Mouse (Mus musculus): ENCODE data around the gene Pacsin1. TPM values are rescaled to one million over a fixed set of nuclear protein-coding genes. Genes with fewer than 3 reads are reported as not detected.
A peak's percentile ranks its signal among the peaks of the same experiment; 100 is the strongest.

Gene Pacsin1
- polyA plus RNA-seq, 1 experiment from 2014 or later, result 1.9 TPM

GRCm38 (mm10) chr17:27718250-27718649 lies 62.9 kb downstream of the Pacsin1 start:
- H3K4me1 ChIP-seq, result peaks cover 10% of the 10 kb centered on the region
- H3K27ac ChIP-seq, result no peak overlapping the region
- H3K4me3 ChIP-seq (replicated peaks), result no peak overlapping the region
- no peak overlapping the region for H3K4me2 ChIP-seq
- H3K9me3 ChIP-seq, result no peaks in the 10 kb centered on the region
- ATAC-seq (ENCODE audit: insufficient read depth, low FRiP score, low read depth), result no peak
- H3K36me3 ChIP-seq, result no peaks in the 10 kb centered on the region
- H3K27me3 ChIP-seq (replicated peaks), result no peaks in the 10 kb centered on the region
- no peak overlapping the region for H3K9ac ChIP-seq
- WGBS, result 61% methylated on average over 5 of the region's 5 CpGs

GRCm38 (mm10) chr17:27719663-27720062 lies 64.4 kb downstream of the Pacsin1 start:
- Histone ChIP-seq H3K4me2 (no peak overlapping the region), H3K9ac (no peak overlapping the region), H3K9me3 (no peaks in the 10 kb centered on the region), H3K27me3 (replicated peaks) (no peaks in the 10 kb centered on the region), H3K4me3 (replicated peaks) (no peak overlapping the region), H3K36me3 (no peaks in the 10 kb centered on the region), H3K27ac (no peak overlapping the region), H3K4me1 (peaks cover 11% of the 10 kb centered on the region)
- 74% methylated on average over 14 of the region's 14 CpGs for WGBS
- ATAC-seq (ENCODE audit: insufficient read depth, low FRiP score, low read depth), result no peak

GRCm38 (mm10) chr17:27720326-27720725 lies 65.0 kb downstream of the Pacsin1 start:
- H3K4me2 ChIP-seq, result no peak overlapping the region
- ATAC-seq (ENCODE audit: insufficient read depth, low FRiP score, low read depth), result no peak
- H3K27me3 ChIP-seq (replicated peaks), result no peaks in the 10 kb centered on the region
- no peak overlapping the region for H3K27ac ChIP-seq
- WGBS, result 65% methylated on average over 9 of the region's 9 CpGs
- H3K9ac ChIP-seq, result no peak overlapping the region
- no peaks in the 10 kb centered on the region for H3K36me3 ChIP-seq
- no peak overlapping the region for H3K4me3 ChIP-seq (replicated peaks)
- peaks cover 17% of the 10 kb centered on the region for H3K4me1 ChIP-seq
- H3K9me3 ChIP-seq, result no peaks in the 10 kb centered on the region

- H3K9ac ChIP-seq, result no peak overlapping the region
- H3K4me1 ChIP-seq, result peaks cover 22% of the 10 kb centered on the region
- no peak overlapping the region for H3K4me3 ChIP-seq (replicated peaks)
- no peak overlapping the region for H3K4me2 ChIP-seq
- 62% methylated on average over 7 of the region's 9 CpGs for WGBS
- no peaks in the 10 kb centered on the region for H3K27me3 ChIP-seq (replicated peaks)
- no peak overlapping the region for H3K27ac ChIP-seq
- no peaks in the 10 kb centered on the region for H3K36me3 ChIP-seq
- no peaks in the 10 kb centered on the region for H3K9me3 ChIP-seq
- ATAC-seq (ENCODE audit: insufficient read depth, low FRiP score, low read depth), result peak; percentile 36; the same call in 1 of the 2 replicates
These were observed 65.9 kb downstream of the Pacsin1 start for GRCm38 (mm10) chr17:27721125-27721664.

GRCm38 (mm10) chr17:27724327-27724726 lies 69.0 kb downstream of the Pacsin1 start:
- no peaks in the 10 kb centered on the region for H3K27me3 ChIP-seq (replicated peaks)
- H3K36me3 ChIP-seq, result no peaks in the 10 kb centered on the region
- ATAC-seq (ENCODE audit: insufficient read depth, low FRiP score, low read depth), result no peak
- H3K27ac ChIP-seq, result no peak overlapping the region
- H3K9me3 ChIP-seq, result no peaks in the 10 kb centered on the region
- WGBS, result 21% methylated on average over 3 of the region's 3 CpGs
- H3K4me2 ChIP-seq, result no peak overlapping the region
- H3K9ac ChIP-seq, result no peak overlapping the region
- H3K4me3 ChIP-seq (replicated peaks), result no peak overlapping the region
- H3K4me1 ChIP-seq, result peaks cover 22% of the 10 kb centered on the region

GRCm38 (mm10) chr17:27725011-27725410 lies 69.7 kb downstream of the Pacsin1 start:
- H3K4me2 ChIP-seq, result peak overlapping the region; percentile 44; the same call in 1 of the 2 replicates
- 48% methylated on average over 10 of the region's 10 CpGs for WGBS
- no peak overlapping the region for H3K27ac ChIP-seq
- H3K27me3 ChIP-seq (replicated peaks), result no peaks in the 10 kb centered on the region
- peaks cover 22% of the 10 kb centered on the region for H3K4me1 ChIP-seq
- ATAC-seq (ENCODE audit: insufficient read depth, low FRiP score, low read depth), result no peak
- no peak overlapping the region for H3K4me3 ChIP-seq (replicated peaks)
- H3K36me3 ChIP-seq, result no peaks in the 10 kb centered on the region
- H3K9ac ChIP-seq, result no peak overlapping the region
- H3K9me3 ChIP-seq, result no peaks in the 10 kb centered on the region

GRCm38 (mm10) chr17:27725412-27725811 lies 70.1 kb downstream of the Pacsin1 start:
- peaks cover 22% of the 10 kb centered on the region for H3K4me1 ChIP-seq
- H3K9me3 ChIP-seq, result no peaks in the 10 kb centered on the region
- H3K9ac ChIP-seq, result no peak overlapping the region
- H3K4me3 ChIP-seq (replicated peaks), result no peak overlapping the region
- peak overlapping the region; percentile 44 for H3K4me2 ChIP-seq
- no peak overlapping the region for H3K27ac ChIP-seq
- H3K27me3 ChIP-seq (replicated peaks), result no peaks in the 10 kb centered on the region
- WGBS, result 19% methylated on average over 10 of the region's 10 CpGs
- ATAC-seq (ENCODE audit: insufficient read depth, low FRiP score, low read depth), result no peak
- H3K36me3 ChIP-seq, result no peaks in the 10 kb centered on the region

- Histone ChIP-seq H3K27me3 (replicated peaks) (no peaks in the 10 kb centered on the region), H3K36me3 (no peaks in the 10 kb centered on the region), H3K9ac (no peak overlapping the region), H3K4me2 (peak overlapping the region; percentile 44), H3K9me3 (no peaks in the 10 kb centered on the region), H3K4me1 (peaks cover 22% of the 10 kb centered on the region), H3K27ac (peak overlapping the region; percentile 40), H3K4me3 (replicated peaks) (peak overlapping the region; percentile 37; the same call in 1 of the 2 replicates)
- WGBS, result 35% methylated on average over 7 of the region's 7 CpGs
- ATAC-seq (ENCODE audit: insufficient read depth, low FRiP score, low read depth), result 0 out of 2 replicates have a peak, but pooled peaks have one; percentile 9
These were observed 71.2 kb downstream of the Pacsin1 start for GRCm38 (mm10) chr17:27726527-27726926.

- Histone ChIP-seq H3K27me3 (replicated peaks) (no peaks in the 10 kb centered on the region), H3K4me3 (replicated peaks) (peak within 1 kb of the TSS; percentile 37), H3K9ac (peak within 1 kb of the TSS; percentile 19; the same call in 1 of the 2 replicates), H3K4me1 (peaks cover 23% of the 10 kb centered on the region), H3K36me3 (no peaks in the 10 kb centered on the region), H3K9me3 (no peaks in the 10 kb centered on the region), H3K27ac (peak within 1 kb of the TSS; percentile 72), H3K4me2 (peak within 1 kb of the TSS; percentile 40)
- 49% methylated on average over 10 of the region's 10 CpGs for WGBS
- no peak; the same call in 1 of the 2 replicates for ATAC-seq (ENCODE audit: insufficient read depth, low FRiP score, low read depth)
These were observed 73.5 kb downstream of the Pacsin1 start, which contains the start of gene Spdef for GRCm38 (mm10) chr17:27728770-27729169. Gene Spdef (minus strand): TSS chr17:27728955.

- H3K4me3 ChIP-seq (replicated peaks), result no peak overlapping the region
These were observed 76.8 kb downstream of the Pacsin1 start for GRCm38 (mm10) chr17:27732152-27732551.

GRCm38 (mm10) chr17:27732694-27733093 lies 77.4 kb downstream of the Pacsin1 start:
- H3K4me3 ChIP-seq (replicated peaks), result no peak overlapping the region

More at GRCm38 (mm10) chr17:27732152-27732551, 76.8 kb downstream of the Pacsin1 start:
- 53% methylated on average over 5 of the region's 5 CpGs for WGBS
- Histone ChIP-seq H3K27ac (no peak overlapping the region), H3K27me3 (replicated peaks) (no peaks in the 10 kb centered on the region), H3K4me2 (no peak overlapping the region), H3K4me1 (0 out of 2 replicates have a peak, but pooled peaks cover 8% of the 10 kb centered on the region), H3K9me3 (no peaks in the 10 kb centered on the region), H3K9ac (no peak overlapping the region), H3K36me3 (no peaks in the 10 kb centered on the region)
- no peak for ATAC-seq (ENCODE audit: insufficient read depth, low FRiP score, low read depth)

GRCm38 (mm10) chr17:27734344-27735073 lies 79.2 kb downstream of the Pacsin1 start:
- Histone ChIP-seq H3K4me1 (0 out of 2 replicates have a peak, but pooled peaks cover 5% of the 10 kb centered on the region), H3K9me3 (no peaks in the 10 kb centered on the region), H3K27ac (peak overlapping the region; percentile 85), H3K4me3 (replicated peaks) (no peak overlapping the region), H3K9ac (no peak overlapping the region), H3K27me3 (replicated peaks) (no peaks in the 10 kb centered on the region), H3K36me3 (no peaks in the 10 kb centered on the region), H3K4me2 (peak overlapping the region; percentile 25; the same call in 1 of the 2 replicates)
- ATAC-seq (ENCODE audit: insufficient read depth, low FRiP score, low read depth), result peak; percentile 90
- 18% methylated on average over 13 of the region's 13 CpGs for WGBS

More at GRCm38 (mm10) chr17:27732694-27733093, 77.4 kb downstream of the Pacsin1 start:
- no peak overlapping the region for H3K27ac ChIP-seq
- no peaks in the 10 kb centered on the region for H3K9me3 ChIP-seq
- H3K36me3 ChIP-seq, result no peaks in the 10 kb centered on the region
- WGBS, result 78% methylated on average over 3 of the region's 3 CpGs
- no peak overlapping the region for H3K9ac ChIP-seq
- 0 out of 2 replicates have a peak, but pooled peaks cover 8% of the 10 kb centered on the region for H3K4me1 ChIP-seq
- no peak overlapping the region for H3K4me2 ChIP-seq
- no peaks in the 10 kb centered on the region for H3K27me3 ChIP-seq (replicated peaks)
- no peak for ATAC-seq (ENCODE audit: insufficient read depth, low FRiP score, low read depth)

Data from stomach, embryonic 15.5 days (tissue).